Mouse (Mus musculus): Measurements from ENCODE around the gene Gm9913. TPM values are rescaled to one million over a fixed set of nuclear protein-coding genes. Genes with fewer than 3 reads are reported as not detected.

Gene Gm9913
- under 1 TPM; 0.23 to 0.38 TPM for total RNA-seq (2021)
- long read RNA-seq, experiment 1, partial matches to known transcripts: 0 of 1 reads
- long read RNA-seq, experiment 1, other reads (novel, unspliced or antisense): 0 of 1 reads
- long read RNA-seq, experiment 2: 0 reads

- peak; percentile 75 for DNase-seq
Observed at GRCm38 (mm10) chr2:125505006-125505745, at the start of gene Gm9913. Gm9913 (plus strand) TSS chr2:125505089.

GRCm38 (mm10) chr2:125456059-125456789, 48.7 kb upstream of the Gm9913 start:
- no peak for DNase-seq

- DNase-seq: no peak
Observed at GRCm38 (mm10) chr2:125459087-125459486, 45.8 kb upstream of the Gm9913 start.

- no peak for DNase-seq
Observed at GRCm38 (mm10) chr2:125464036-125464435, 40.9 kb upstream of the Gm9913 start.

GRCm38 (mm10) chr2:125470553-125471295, 34.2 kb upstream of the Gm9913 start:
- DNase-seq: peak; percentile 31

- DNase-seq: no peak
Observed at GRCm38 (mm10) chr2:125471721-125472120, 33.2 kb upstream of the Gm9913 start.

GRCm38 (mm10) chr2:125473228-125473627, 31.7 kb upstream of the Gm9913 start:
- DNase-seq: no peak

GRCm38 (mm10) chr2:125474690-125475089, 30.2 kb upstream of the Gm9913 start:
- DNase-seq: no peak

GRCm38 (mm10) chr2:125476231-125476630, 28.7 kb upstream of the Gm9913 start:
- no peak for DNase-seq

GRCm38 (mm10) chr2:125477367-125477766, 27.5 kb upstream of the Gm9913 start:
- DNase-seq: no peak

- DNase-seq: no peak
Observed at GRCm38 (mm10) chr2:125478705-125479104, 26.2 kb upstream of the Gm9913 start.

GRCm38 (mm10) chr2:125480057-125480456, 24.8 kb upstream of the Gm9913 start:
- no peak for DNase-seq

- DNase-seq: no peak
Observed at GRCm38 (mm10) chr2:125481116-125481515, 23.8 kb upstream of the Gm9913 start.

- DNase-seq: no peak
Observed at GRCm38 (mm10) chr2:125481531-125482317, 23.2 kb upstream of the Gm9913 start.

GRCm38 (mm10) chr2:125484164-125484563, 20.7 kb upstream of the Gm9913 start:
- no peak for DNase-seq

GRCm38 (mm10) chr2:125484910-125485309, 20.0 kb upstream of the Gm9913 start:
- no peak for DNase-seq

- DNase-seq: no peak
Observed at GRCm38 (mm10) chr2:125489979-125490378, 14.9 kb upstream of the Gm9913 start.

GRCm38 (mm10) chr2:125492050-125492900, 12.6 kb upstream of the Gm9913 start:
- DNase-seq: no peak

GRCm38 (mm10) chr2:125494291-125494690, 10.6 kb upstream of the Gm9913 start:
- DNase-seq: no peak

Measured in gastrocnemius, postnatal 10 days (tissue).